Mouse (Mus musculus) heart, postnatal 36 days (tissue): ENCODE data around the gene Znrf1. TPM values are rescaled to one million over a fixed set of nuclear protein-coding genes. Genes with fewer than 3 reads are reported as not detected.

Source experiments
- DNase-seq, 2 experiments: peaks; one replicate each; pipeline ENCODE4 v3.0.0; 2021 to 2022
- intact Hi-C: fragments of 180-260 bp; cut with DNase I; formaldehyde crosslinking; loops from one replicate; pipeline ENCODE4 v1.15.1; 2025
- total RNA-seq, 2 experiments: library from RNA; stranded (reverse); gene quantifications; 2 replicates each; pipeline ENCODE4 v1.2.3; 2021

The Znrf1 gene
- total RNA-seq, 2 experiments from 2014 or later, result 56.4 to 59.3 TPM

DNA sequence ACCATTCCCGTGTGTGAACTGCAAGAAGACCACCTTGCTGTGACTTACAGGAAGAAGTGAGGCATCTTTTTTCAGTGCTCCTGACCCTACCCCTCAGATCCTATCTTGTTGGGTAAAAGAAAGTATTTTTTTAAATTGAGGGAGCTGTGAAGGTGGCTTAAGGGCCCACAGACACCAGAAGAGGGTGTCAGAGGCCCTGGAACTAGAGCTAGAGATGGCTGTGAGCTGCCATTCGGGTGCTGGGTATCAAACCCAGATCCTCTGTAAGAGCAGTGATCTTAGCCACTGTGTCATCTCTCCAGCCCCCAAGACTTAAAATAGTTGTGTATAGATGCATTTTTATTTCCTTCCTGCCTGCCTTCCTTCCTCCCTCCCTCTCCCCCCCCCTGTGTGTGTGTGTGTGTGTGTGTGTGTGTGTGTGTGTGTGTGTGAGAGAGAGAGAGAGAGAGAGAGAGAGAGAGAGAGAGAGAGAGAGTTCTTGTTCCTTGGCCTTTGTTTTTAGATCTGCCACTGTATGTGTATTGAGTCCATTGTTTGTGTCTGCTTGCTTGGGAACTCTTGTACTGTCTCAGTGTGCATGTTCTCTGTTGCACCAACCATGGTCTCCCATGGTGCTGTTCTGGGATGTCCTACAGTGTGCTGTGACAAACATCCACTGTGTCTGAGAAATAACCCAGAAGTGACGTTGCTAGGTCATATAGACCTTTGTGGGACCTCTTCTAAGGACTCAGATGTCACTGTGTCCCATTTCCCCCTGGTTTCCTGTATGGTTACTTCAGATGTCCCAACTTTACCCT lies 58.3 kb downstream of the Znrf1 start:
- intact Hi-C loops, result loop anchor here (5.0 kb wide), 1 partner anchor 37 kb away; no protein-coding TSS in a partner anchor
- no peak for DNase-seq

DNA sequence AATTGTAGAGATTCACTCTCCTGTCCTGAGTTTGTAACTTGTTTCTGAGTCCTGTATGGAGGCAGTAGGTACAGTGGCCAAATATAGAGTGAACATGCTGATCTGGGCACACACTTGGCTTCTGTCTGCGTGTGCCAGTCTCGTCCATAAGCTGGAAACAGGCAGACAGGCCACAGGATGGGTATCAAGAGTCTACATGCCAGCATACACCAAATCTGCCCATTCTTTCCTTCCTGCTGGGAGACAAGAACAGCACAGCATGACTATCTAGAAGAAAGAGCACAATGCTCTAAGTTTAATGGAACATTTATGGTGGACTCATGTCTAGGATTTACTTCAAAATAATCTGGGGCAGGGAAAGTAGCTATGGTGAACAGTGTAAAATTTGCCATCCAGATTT lies 59.1 kb downstream of the Znrf1 start:
- no peak for DNase-seq
- intact Hi-C loops, result loop anchor here (5.0 kb wide), 1 partner anchor 38 kb away; no protein-coding TSS in a partner anchor

DNA sequence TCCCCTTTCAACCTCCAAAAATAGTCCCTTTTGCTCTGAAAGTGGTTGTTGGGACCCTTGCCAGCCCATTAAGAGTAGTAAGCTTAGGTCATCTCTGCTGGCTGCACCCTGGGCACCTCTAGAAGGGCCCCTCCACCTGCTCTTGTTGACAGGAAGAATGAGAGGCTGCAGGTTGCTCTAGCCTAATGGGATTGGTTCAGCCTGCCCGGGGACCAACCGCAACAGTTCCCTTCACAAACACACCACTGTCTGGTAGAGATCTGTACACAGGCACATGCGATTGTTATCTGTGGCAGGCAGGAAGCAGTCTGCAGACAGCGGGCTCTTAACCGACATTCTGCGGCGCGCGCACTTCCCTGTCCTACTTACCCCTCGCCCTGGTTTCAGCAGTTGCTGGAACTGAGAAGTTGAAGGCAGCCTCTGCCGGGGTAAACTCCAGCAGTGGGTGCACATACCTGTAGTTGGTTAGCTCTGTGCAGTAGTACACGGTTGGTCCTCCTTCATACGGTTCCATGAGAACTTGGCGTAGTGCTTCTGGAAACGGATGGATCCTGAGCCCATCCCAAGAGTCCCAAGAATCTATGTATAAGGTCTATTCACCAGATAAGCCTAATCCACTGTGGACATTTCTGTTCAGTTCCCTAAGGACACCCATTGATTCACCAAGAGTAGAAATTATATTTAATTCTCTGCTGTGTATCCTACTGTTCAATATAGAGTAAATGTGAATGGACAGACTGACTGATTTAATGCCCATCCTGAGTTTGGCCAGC lies 60.0 kb downstream of the Znrf1 start:
- intact Hi-C loops, result loop anchor here (2.0 kb wide), 2 partner anchors 19 to 57 kb away; no protein-coding TSS in a partner anchor
- peak; percentile 32 to 46 for DNase-seq

GRCm38 (mm10) chr8:111596485-111596821 lies 60.6 kb downstream of the Znrf1 start:
- no peak for DNase-seq

GRCm38 (mm10) chr8:111597310-111597709 lies 61.4 kb downstream of the Znrf1 start:
- intact Hi-C loops, result loop anchor here (2.0 kb wide), 2 partner anchors 21 to 59 kb away; no protein-coding TSS in a partner anchor

More at GRCm38 (mm10) chr8:111596485-111596821, 60.6 kb downstream of the Znrf1 start:
- intact Hi-C loops, result loop anchor here (2.0 kb wide), 2 partner anchors 20 to 58 kb away; no protein-coding TSS in a partner anchor

GRCm38 (mm10) chr8:111599707-111600444 lies 64.0 kb downstream of the Znrf1 start:
- intact Hi-C loops, result no loop called here

More at GRCm38 (mm10) chr8:111597310-111597709, 61.4 kb downstream of the Znrf1 start:
- no peak for DNase-seq

DNA sequence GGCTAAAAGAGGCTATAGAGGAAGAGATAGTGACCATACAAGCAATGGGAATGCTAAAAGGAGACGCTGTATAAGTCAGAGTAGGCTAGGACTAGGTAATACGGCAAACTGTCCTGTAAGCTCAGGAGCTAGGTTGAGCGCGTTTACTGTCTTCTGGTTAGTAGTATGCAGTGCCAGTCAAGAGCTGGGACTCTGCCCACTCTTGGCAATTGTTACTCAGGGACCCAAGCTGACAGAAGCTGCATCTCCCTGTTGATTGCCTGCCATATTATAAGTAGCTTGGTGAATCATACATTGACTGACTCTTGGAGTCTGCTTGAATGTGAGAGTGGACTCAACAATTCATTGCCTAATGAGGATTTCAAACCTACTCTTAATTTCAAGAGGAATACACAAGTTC lies 66.2 kb downstream of the Znrf1 start:
- intact Hi-C loops, result no loop called here
- DNase-seq, result no peak

More at GRCm38 (mm10) chr8:111599707-111600444, 64.0 kb downstream of the Znrf1 start:
- DNase-seq, result no peak

GRCm38 (mm10) chr8:111604986-111605385 lies 69.1 kb downstream of the Znrf1 start:
- intact Hi-C loops, result no loop called here
- DNase-seq, result no peak

DNA sequence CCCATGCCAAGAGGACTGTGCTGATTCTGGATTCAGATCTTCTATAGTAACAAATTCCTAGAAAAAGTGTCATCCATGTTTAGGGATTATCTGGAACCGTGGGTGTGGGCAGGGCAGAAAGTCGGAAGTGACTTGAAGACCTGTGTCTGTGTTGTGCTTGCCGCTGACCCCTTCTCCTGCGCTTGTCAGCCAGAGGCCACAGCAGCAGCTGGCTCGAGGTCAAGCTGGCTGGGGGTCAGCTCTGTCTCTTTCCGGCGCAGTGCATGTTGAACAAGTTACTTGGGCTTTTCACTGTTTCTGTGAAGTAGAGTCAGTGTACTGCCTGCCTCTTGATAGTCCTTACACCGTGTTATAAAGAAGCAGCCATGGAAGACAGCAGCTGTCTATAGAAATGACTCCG lies 71.1 kb downstream of the Znrf1 start:
- no peak for DNase-seq
- intact Hi-C loops, result no loop called here

DNA sequence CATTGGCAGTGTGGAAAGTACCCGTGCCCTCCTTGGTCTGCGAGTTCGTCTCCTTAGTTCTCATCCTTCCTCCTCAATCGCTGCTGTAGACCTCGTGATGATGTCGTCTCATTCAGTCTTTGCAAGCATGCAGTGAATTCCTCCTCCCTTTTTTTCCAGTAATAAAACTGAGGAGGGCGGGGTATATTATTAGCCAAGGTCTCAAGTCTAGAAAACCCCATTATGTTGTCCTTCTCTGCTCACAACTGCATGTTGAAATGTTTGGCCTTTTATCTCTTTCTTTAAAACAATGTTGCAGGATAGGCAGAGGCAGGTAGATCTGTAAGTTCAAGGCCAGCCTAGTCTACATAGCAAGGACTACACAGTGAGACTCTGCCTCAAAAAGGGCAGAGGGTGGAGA lies 71.5 kb downstream of the Znrf1 start:
- no peak for DNase-seq
- intact Hi-C loops, result no loop called here

DNA sequence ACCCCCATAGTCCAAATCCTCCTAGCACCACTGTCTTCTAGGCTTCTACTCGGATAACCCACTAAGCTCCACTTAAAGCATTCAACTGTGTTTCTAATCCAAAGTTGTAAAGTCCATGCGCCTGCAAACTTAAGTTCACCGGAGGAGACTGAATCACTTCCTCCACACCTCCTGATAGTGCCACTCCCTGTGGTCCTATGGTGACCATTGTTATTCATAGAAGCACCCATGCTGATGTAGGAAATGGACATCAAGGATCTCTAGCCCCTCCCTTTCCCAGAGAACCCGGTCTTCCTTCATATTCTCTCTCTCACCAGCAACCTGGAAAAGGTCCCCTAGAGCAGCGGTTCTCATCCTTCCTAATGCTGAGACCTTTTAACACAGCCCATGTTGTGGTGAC lies 77.3 kb downstream of the Znrf1 start:
- DNase-seq, result no peak
- intact Hi-C loops, result no loop called here

DNA sequence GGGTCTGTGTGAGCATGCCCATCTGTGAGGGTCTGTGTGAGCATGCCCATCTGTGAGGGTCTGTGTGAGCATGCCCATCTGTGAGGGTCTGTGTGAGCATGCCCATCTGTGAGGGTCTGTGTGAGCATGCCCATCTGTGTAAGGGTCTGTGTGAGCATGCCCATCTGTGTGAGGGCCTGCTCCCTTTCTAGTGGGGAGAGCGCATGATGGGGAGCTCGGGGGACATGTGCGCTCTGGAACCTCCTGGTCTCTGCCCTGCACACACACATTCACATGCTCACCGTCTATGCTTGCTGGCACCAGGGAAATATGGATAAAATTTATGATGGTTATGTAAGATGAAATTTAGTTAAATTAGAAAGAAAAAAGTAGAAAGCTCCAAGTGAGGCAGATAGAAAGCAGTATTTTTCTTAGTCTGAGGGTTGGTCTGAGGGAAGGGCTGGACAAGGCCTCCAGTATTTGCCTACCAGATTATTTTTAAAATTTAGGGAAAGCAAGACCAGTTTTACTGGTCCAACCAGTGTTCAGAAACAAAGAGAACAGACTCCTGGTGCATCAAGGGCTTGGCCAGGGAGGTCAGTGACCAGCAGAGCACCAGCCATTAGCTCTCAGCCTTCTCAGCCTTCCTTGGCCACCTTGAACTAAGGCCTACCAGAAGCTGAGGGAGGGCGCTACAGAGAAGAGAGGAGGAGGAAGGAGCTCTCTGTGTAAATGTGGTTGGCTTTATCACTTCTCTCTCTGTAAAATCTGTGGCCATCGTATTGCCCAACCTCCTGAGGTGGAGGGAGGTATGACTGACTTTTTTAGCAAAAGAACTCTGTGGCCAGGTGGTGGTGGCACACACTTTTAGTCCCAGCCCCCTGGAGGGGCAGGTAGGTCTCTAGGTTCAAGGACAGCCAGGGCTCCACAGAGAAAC lies 79.1 kb downstream of the Znrf1 start:
- intact Hi-C loops, result no loop called here
- DNase-seq, result no peak

DNA sequence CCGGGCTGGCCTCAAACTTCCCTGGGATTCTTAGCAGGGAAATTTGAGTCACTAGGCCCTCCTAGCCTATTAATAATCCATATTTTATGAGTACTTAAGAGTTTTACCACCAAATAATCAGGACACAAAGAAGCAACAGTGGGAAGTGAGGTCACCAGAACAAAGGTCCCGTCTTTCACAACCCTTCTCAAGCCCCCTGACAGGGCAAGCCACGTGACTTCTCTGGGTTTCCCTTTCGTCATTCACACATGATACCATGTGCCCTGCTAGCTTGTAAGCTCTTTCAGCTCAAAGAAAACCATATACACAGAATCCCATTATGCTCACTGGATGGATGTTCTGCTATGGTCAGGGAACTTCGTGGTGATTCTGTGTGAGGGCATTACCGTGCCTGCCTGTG lies 81.9 kb downstream of the Znrf1 start:
- no peak for DNase-seq
- intact Hi-C loops, result no loop called here

DNA sequence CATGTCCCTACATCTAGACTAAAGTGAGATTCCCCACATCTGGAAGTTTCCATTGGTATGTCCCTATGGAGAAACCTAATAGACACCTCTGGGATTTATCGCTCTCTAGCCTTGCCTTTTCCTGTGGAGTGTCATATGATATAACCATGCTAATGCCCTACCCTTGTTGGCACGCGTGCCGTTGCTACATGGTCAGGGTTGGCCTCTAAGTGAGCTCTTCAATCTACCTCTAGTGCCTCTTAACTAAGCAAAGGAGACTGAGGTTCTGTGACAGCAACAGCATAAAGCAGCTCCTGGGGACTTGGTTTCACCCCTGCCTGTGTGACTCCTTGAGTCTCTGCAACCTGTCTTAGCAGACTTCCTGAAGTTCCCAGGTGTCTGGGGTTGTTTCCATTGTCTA lies 82.4 kb downstream of the Znrf1 start:
- intact Hi-C loops, result no loop called here
- DNase-seq, result no peak

DNA sequence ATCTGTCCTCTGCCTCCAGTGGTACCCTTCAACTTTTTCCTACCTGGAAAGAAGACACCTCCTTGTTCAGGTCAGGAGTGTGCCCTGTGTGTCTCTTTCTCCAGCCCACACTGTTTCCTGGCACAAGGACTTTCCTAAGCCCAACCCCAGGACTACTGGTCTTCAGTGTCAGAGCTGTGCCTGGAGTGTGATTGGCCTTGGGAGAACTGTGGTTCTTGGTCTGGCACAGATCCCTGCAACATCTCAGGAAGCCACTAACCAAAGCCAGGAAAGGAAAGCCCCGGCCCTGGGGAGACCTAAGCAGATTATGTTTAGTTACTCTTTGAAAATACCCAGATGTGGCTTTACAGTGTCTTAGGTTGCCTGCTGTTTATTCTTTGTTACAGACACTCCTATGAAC lies 84.0 kb downstream of the Znrf1 start:
- DNase-seq, result peak; percentile 44 to 59

GRCm38 (mm10) chr8:111622104-111622503 lies 86.2 kb downstream of the Znrf1 start:
- no peak for DNase-seq
- intact Hi-C loops, result loop anchor here (10.0 kb wide), 1 partner anchor 277 kb away; no protein-coding TSS in a partner anchor

More for the DNA sequence above, 84.0 kb downstream of the Znrf1 start:
- intact Hi-C loops, result loop anchor here (10.0 kb wide), 1 partner anchor 275 kb away; no protein-coding TSS in a partner anchor

GRCm38 (mm10) chr8:111622553-111622952 lies 86.7 kb downstream of the Znrf1 start:
- no peak for DNase-seq
- intact Hi-C loops, result loop anchor here (10.0 kb wide), 1 partner anchor 278 kb away; no protein-coding TSS in a partner anchor

GRCm38 (mm10) chr8:111624081-111624852 lies 88.4 kb downstream of the Znrf1 start:
- intact Hi-C loops, result loop anchor here (10.0 kb wide), 1 partner anchor 279 kb away; no protein-coding TSS in a partner anchor
- DNase-seq, result peak; percentile 61 to 65

GRCm38 (mm10) chr8:111624853-111625221 lies 88.9 kb downstream of the Znrf1 start:
- DNase-seq, result peak in 1 of 2 experiments; percentile 56
- intact Hi-C loops, result loop anchor here (5.0 to 10.0 kb wide), 2 partner anchors 158 to 280 kb away; no protein-coding TSS in a partner anchor
